Mouse (Mus musculus) c-Kit-positive CD71-positive TER-119-positive erythroid progenitor cells, embryonic 14.5 days (primary cell): Measurements from ENCODE around the gene Bach1.
A peak's percentile ranks its signal among the peaks of the same experiment; 100 is the strongest.

Source experiments
- DNase-seq: peaks from one replicate; pipeline ENCODE4 v3.0.0-alpha.2; 2013; ENCODE audit warnings: low spot score

The Bach1 gene

DNA sequence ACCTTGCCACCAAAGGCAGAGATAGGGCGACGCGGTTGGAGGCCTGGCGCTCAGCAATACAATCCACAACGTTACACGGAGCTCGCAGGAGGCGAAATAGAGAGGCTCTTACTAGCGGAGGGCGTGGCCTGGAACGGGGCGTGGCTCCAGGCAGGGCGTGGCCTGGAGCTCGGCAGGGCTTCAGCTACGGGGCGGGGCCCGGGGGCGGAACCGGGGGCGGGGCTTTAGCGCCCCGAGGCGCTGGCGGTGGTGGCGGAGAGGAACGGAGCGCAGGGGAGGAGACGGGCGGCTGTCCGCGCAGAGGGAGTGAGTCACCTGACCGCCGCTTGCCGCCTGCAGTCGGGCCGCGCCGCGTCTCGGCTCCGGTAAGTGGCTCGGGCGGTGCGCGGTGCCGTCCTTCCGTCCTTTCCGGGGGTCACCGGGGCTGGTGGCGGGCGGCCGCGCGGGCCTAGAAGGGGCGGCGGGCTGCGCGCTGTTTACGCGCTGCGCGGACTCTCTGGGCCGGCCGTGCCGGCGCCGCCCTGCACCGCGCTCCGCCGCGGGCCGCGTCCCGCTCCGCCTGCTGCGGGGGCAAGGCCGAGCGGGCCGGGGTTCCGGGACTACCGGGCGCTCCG lies at the start of gene Bach1:
Bach1 (plus strand) TSS at position 254 of the 614 bp plus-strand sequence.
- peak; percentile 93 for DNase-seq

DNA sequence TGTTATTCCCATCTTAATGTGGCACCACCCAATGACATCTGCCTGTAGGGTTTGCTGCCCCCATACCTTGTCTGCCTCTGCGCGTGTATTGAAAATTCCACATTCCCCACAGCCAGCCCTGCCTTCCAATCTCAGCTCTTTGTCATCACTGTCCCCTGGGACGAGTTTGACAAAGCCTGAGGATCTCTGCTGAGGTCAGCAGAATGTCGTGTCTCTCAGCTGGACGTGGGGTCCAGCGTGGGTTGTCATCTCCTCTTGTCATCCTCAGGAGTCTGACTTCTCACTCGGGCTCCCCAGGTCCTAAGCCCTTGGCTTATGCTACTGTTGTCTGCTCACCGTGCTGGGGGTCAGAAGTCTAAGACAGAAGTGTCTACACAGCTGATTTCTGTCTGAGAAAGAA lies 46.4 kb upstream of the Bach1 start:
- no peak for DNase-seq

DNA sequence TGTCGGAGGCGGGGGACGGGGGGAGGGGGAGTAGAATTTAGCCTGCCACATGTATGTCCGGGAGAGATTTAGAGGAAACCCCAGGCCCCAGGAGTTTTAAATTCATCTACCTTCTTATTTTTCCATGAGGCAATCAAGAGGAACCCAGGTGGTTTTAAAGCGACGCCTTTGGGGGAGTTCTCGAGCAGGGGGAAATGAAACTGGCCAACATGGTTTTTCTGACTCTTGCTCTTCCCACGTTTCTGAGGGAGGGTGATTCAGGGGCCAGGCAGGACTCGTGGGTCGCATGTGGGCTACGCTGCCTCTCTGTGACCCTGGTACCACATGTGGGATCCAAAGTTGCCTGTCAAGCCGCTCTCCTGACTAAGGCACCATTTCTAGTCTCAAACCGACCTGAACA lies 45.8 kb upstream of the Bach1 start:
- DNase-seq, result no peak

DNA sequence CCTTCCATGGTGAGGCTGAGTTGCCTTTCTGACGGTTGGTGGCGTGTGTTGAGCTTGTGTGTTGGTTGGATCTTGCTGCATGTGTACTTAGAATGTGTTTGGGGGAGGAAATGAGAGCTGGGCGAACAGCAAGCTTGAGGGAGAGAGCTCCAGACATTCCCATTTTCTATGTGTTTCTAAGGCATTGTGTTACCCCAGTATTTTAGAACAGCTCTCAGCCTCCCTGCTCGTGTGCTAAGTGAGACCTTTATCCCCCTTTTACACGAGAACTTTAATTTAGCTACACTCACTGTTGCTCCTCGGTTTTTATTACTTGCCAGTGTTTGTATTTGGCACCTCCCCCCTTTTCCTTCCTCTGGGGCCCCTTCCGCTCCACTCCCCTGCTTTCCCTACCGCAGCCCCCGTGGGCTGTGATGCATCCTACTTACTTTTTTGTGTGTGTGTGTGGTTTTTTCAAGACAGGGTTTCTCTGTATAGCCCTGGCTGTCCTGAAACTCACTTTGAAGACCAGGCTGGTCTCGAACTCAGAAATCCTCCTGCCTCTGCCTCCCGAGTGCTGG lies 44.6 kb upstream of the Bach1 start:
- no peak for DNase-seq

DNA sequence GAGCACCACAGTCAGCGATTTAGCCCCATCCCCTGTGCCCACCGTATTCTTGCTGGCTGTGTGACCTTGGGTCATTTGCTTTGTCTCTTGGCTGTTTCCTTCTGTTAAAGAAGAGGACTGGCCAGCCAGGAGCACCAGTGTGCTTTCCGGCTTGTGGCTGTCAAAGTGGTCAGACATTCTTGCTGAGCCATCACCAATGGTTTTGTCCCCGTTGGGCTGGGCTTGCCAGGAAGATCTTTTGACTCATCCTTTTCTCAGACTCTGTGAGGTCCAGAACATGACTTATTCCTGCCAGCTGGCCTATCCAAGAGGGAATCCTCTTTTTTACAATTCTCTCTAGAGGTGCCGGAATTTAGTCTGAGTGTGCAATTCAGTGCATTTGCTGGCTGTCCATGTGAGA lies 43.7 kb upstream of the Bach1 start:
- no peak for DNase-seq

DNA sequence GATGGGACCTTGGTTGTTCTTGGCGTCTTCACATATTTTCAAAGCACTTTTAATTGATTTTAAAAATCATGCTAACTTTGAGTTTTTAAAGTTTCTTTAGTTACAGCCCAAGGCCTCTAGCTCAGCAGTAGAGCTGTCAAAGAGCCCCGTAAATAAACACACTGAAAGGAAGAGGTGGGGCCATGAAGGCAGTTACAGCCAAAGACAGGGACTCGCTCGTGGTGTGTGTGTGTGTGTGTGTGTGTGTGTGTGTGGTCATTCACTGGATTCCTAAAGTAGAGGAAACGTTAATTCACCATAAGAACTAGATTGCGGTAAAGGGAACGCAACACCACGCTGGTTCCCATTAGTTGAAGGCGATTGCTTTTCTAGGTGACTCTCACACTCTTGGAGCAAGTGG lies 43.2 kb upstream of the Bach1 start:
- no peak for DNase-seq

DNA sequence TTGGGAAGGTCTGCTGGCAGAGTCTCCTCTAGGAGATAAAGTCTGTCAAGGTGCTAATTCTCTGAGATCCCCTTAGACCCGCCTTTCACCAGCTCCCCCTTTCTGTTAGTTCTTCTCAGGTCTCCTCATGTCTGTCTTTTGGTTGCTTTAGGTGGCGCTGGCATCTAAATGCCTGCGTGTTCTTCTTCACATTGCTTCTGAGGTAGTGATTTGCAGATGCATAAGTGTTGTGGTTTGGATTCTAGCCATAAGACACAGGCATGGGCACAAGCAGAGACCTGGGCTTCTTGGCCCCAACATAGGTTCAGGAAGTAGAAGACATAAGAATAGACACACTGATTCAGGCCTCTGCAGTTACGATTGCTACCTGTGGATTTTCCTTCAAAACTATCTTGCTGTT lies 42.0 kb upstream of the Bach1 start:
- DNase-seq, result no peak

DNA sequence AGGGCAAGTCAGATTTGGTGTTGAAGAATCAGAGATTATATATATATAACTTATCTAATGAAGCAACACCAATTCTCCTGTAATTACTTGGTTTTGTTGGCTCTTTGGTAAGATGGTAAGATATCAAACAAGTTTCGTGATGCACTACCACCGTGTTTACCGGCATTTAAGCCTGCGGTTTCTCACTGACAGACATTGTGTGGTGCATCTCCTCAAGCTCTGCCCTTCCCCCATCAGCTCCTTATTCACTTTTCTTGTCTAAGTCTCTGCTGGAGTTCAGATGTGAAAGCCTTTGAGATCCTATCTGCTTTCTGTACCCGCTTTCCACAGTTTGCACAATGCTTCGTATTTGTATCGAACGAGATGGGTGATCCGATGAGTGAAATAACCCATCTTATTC lies 41.5 kb upstream of the Bach1 start:
- no peak for DNase-seq

DNA sequence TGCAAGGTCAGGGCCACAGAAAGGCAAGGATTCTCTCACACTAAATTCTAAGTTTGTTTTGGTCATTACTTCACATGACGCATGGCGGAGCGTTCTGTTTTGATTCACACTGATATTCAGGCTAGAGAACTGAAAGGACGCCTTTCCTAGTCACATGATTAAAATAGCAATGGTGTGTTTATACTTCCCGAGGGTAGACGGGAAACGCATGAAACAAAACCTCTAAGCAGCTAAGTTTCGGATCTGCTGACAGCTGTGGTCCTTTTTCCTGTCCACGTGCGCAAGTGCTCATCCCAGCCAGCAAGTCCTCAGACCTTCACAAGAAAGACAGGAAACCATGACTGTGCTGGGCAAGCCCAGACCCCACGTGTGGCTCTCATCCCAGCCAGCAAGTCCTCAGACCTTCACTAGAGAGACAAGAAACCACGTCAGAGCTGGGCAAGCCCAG lies 37.7 kb upstream of the Bach1 start:
- DNase-seq, result no peak

DNA sequence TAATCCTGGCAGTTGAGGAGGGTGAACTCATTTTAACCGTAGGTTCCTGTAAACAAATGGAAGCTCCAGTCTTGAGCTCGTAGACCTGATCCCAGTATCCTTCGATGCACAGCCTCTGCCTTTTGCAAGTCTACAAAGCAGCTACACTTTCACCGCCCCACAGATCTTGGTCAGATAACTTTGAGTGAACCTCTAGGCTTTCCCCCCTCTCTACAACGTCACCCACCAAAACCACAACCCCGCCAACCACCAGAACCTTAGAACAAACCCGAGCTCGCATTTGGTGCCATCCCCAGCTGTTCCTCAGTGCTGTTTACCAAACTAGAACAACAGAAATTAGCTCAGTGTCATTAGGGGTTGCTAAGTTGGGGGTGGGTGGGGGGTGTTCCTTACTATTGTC lies 37.1 kb upstream of the Bach1 start:
- DNase-seq, result no peak

DNA sequence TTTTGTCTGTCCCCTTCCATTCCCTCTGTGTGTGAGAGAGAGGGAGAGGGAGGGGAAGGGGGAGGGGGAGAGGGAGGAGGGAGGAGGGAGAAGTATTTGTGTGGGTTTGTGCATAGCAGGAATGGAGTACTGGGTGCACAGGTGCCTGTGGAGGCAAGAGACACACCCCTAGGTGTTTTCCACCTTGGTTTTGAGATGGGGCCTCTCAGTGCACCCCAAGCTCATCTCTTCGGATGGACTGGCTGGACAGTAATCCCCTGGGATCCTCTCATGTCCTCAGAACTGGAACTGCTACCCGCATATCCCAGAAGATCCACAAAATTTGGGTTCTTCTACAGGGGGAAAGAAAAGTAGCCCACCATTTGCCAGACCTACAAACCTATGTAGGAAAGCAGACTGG lies 36.2 kb upstream of the Bach1 start:
- DNase-seq, result no peak

DNA sequence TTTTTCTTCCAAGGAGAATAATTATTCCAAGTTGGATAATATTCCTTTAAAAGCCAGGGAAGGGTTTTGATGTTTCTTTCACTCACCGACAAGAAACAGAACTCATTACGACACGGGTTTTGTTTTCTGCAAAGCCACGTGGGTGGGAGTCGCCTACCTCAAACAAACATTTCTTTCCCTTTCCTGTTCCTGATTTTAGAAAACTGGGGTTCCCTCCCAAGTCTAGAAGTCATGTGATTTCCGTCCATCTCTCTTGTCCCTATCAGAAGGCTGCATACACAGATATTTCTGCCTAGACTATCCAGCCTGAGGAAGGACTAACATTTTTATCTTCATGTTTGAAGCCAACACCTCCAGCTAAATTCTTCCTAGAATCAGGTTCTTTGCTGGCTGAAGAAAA lies 34.9 kb upstream of the Bach1 start:
- DNase-seq, result no peak

DNA sequence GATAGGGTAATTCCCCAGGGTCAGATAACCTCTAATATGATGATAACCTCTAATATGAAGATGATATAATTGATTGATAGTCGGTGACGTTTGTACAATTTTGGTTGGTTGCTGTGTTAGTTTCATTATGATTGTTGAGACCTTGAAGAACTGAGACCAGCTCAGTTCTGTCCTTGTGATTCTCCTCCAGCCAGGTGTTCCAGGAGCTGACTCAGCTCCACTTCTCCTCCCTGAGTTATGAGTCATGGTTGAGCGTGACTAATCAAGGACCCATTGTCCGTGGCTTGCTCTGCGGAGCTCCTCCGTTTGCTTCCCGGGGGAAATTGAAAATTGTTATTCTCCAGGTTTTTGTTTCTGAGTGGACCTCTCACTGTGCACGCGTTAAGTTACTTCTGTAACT lies 33.5 kb upstream of the Bach1 start:
- no peak for DNase-seq

DNA sequence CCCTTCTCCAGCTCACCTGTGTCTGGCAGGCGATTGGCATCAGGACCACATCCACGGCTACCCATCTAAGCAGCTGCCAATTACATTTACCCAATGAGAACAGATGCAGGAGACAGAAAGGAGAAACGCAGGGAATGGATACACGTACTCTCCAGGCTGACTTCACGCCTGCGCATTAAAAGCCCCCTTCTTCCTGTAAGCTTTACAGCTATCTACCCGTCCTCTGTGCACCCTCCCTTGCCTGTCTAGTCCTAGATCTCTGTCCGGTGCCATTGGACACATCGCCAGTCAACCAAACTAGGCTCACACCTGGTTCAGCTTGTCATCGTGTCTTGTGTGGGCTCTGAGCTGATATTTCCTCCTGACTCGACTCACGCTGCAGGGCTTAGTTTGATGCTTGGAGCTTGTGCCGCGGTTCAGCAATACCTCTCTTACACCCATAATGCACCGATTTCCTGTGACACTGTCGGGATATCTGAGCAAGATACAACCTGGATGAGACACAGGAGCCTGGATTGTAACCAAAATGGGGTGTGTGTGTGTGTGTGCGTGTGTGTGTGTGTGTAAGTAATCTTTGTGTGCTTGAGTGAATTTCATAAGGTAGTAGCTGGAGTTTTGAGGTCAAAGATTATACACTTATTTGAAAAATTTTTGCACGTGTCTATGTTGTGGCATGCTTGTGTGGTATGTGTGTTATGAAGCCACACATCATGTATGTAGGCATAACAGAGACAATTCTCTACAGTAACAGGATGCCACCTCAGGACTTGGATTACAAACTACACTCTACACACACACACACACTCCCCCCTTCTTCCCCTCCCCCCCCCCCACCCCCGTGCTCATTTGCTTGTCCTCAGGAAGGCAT lies 32.8 kb upstream of the Bach1 start:
- DNase-seq, result no peak

DNA sequence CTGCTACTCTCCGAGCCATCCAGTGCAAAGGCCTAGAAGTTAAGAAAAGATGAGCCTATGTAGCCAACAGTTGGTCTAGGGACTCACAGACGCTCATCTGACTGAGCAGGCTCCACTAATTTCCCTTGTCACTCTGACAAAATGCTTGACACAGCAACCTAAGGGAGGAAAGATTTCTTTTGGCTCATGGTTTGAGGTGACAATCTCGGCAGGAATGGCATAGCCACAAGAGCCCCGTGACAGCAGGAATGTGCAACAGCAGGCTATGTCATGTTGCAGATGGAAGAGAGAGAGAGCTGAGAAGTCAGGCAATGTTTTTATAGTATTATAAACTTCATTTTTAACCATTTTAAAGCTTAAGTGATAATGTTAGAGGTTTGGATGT lies 32.1 kb upstream of the Bach1 start:
- no peak for DNase-seq

DNA sequence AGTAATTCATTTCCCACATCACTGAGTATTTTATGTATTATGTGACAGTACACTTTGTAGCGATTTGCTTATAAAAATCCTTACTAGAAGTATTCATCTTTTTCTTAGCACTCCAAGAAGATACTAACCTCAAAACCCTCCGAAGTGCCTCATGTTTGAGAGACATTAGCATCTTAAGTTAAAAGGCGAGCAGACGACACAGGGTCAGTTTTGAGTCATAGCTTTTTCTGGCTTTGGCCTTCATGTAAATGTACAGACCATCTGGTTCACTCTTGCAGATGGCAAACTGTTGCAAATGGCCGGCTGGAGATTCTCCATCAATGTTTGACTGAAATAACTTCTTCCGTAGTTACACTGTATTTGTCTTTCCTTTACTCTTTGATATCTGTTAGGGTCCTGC lies 30.7 kb upstream of the Bach1 start:
- DNase-seq, result no peak

DNA sequence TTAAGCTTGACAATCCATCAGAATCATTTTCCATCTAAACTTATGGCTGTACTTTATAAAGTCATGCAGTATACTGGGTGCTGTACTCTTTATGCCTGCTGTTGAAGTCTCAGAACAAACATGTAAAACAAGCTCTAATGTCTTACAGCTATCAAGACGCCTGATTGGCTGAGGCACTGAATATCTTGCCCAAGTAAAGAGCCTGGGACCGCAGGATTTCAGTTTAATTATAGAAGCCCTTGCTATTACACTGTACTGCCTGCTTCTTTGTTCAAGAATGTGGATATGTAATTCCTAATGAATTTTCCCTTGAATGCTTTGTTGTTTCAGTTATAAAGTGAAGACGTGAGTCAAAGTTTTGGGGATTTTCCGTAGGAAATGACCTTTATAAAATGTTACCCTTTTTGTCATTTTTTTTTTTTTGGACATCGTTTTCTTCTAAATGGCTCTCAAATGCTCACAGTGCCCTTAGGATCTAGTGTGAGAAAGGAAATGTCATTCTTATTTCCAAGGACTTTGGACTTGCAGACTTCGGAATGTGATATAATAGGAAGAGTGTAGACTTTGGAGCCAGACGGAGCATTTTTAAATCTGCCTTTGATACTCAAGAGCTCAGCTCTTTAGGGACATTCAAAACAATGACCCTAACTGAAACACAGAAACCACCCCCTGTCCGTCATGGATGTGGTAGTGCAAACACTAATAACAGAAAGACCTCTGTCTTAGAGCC lies 28.5 kb upstream of the Bach1 start:
- DNase-seq, result no peak

DNA sequence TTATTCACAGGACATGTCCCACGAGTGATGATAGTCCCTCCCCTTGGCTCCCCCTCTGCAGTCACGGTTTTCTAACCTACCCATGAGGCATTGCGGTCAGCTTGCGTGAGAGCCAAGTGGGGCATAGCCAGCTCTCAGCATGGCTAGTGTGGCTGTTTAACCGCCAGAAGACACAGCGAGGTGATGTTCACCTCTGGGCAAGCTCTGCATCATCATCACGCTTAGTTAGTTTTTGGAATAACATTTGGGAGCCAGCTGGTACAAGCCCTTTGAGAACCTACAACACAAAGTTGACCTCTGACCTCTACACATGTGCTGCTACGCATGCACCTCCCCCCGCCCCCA lies 28.0 kb upstream of the Bach1 start:
- DNase-seq, result no peak

DNA sequence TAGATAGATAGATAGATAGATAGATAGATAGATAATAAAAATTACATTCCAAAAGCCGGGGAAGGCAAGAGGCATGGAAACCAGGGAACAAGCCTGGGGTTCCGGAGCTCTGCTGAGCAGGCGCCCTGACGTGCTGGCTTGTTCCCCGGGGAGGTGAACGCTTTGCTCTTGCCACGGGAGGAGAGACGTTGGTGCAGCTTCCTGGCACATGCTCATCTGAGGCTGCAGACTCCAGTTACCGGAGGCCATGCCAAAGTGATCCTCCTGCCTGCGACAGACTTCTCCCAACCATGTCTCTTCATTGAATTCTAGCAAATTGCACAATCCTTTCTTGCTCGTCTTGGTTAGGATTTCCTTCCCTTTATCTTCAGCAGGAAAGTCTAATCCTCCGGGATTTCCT lies 27.4 kb upstream of the Bach1 start:
- DNase-seq, result no peak

DNA sequence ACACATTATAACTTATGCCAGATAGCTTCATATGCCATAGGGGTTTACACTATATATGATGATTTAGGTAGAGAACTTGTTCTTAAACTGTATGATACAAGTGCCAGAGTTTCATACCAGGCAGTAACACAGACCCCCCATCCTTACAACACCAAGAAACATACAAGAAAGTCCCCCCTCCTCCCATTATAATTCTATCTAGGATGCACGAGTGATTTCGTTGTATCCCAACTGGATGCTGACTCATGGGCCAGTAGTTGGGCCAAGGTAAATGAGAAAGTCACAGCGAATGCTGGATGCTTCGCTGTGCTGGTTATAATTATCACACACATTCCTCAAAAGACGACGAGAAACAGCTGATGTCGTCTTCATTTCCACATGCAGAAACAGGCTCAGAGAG lies 25.6 kb upstream of the Bach1 start:
- DNase-seq, result no peak

DNA sequence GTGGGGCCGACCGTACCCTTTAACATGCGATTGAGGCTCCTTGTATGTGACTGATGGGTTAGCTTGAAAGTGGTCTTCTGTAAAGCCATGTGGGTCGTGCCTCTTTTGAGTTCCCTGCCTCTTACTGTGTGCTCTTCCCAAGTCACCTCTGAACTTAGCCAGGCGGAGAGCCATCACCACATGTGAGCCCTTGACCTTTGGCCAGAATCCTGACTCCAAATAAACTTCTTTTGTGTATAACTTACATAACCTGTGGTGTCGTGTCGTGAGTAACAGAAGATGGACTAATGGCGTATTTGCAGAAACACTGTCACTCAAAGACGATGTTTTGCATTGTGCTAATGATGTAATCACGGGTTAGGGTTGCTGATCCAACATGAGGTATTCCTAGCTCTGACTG lies 22.6 kb upstream of the Bach1 start:
- DNase-seq, result no peak

DNA sequence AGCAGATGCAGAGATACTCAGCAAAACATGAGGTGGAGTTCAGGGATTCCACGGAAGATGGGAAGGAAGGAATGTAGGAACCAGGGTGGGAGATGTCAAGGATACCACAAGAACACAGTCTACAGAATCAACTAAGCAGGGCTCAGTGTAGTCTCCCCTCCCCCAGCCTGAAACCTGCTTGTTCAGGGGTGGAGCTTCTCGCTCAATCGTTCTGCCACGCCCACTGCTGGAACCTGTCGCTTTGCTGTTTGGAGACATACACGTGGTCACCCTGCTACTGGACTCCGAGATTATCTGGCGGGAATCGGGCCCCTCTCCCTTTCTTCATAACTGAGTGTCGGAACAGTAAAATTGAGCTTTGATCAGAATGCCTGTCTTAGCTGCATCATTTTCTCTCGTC lies 20.1 kb upstream of the Bach1 start:
- no peak for DNase-seq
